Mouse (Mus musculus): ENCODE results near the gene Serpinb8.

GRCm38 (mm10) chr1:107593469-107593868 is 3.7 kb downstream of the Serpinb8 start:
- TF ChIP-seq POLR2A (IDR thresholded peaks at IDR 0.05; ENCODE audit: borderline replicate concordance, extremely low read depth, insufficient read depth, insufficient read length, poor library complexity, severe bottlenecking): no peak
- TF ChIP-seq CTCF (IDR thresholded peaks at IDR 0.05; ENCODE audit: borderline replicate concordance, extremely low read depth, insufficient read depth, insufficient read length): no peak
